Mouse (Mus musculus) spleen, adult 18-20 months (tissue): ENCODE results near the gene Agmo.

Source experiments
- DNase-seq, 2 experiments: peaks; one replicate each; pipeline ENCODE4 v3.0.0; 2022; ENCODE audit warnings: mixed read lengths in 2 of 2

Gene Agmo

GRCm38 (mm10) chr12:37241566-37242021, at the start of gene Agmo:
Gene Agmo (plus strand): TSS chr12:37241641.
- DNase-seq: no peak

GRCm38 (mm10) chr12:37231119-37231518, 10.3 kb upstream of the Agmo start:
- no peak for DNase-seq

GRCm38 (mm10) chr12:37240975-37241565, 371 bp upstream of the Agmo start:
- DNase-seq: no peak

- no peak for DNase-seq
Observed at GRCm38 (mm10) chr12:37242484-37242883, 1.0 kb downstream of the Agmo start.

- DNase-seq: no peak
Observed at GRCm38 (mm10) chr12:37244876-37245275, 3.4 kb downstream of the Agmo start.

GRCm38 (mm10) chr12:37251688-37252087, 10.2 kb downstream of the Agmo start:
- DNase-seq: no peak

- no peak for DNase-seq
Observed at GRCm38 (mm10) chr12:37257099-37257498, 15.7 kb downstream of the Agmo start.

- no peak for DNase-seq
Observed at GRCm38 (mm10) chr12:37259771-37260528, 18.5 kb downstream of the Agmo start.

- DNase-seq: no peak
Observed at GRCm38 (mm10) chr12:37263685-37264084, 22.2 kb downstream of the Agmo start.

GRCm38 (mm10) chr12:37268636-37269152, 27.3 kb downstream of the Agmo start:
- no peak for DNase-seq

GRCm38 (mm10) chr12:37272660-37273059, 31.2 kb downstream of the Agmo start:
- no peak for DNase-seq

- no peak for DNase-seq
Observed at GRCm38 (mm10) chr12:37273964-37274657, 32.7 kb downstream of the Agmo start.

- no peak for DNase-seq
Observed at GRCm38 (mm10) chr12:37274658-37275019, 33.2 kb downstream of the Agmo start.

GRCm38 (mm10) chr12:37306956-37307466, 65.6 kb downstream of the Agmo start:
- DNase-seq: no peak

- no peak for DNase-seq
Observed at GRCm38 (mm10) chr12:37310786-37311185, 69.3 kb downstream of the Agmo start.

GRCm38 (mm10) chr12:37322860-37323259, 81.4 kb downstream of the Agmo start:
- no peak for DNase-seq

- no peak for DNase-seq
Observed at GRCm38 (mm10) chr12:37334987-37335386, 93.5 kb downstream of the Agmo start.

GRCm38 (mm10) chr12:37344225-37344624, 102.8 kb downstream of the Agmo start:
- DNase-seq: no peak

- no peak for DNase-seq
Observed at GRCm38 (mm10) chr12:37345696-37346095, 104.3 kb downstream of the Agmo start.

GRCm38 (mm10) chr12:37392316-37392715, 150.9 kb downstream of the Agmo start:
- no peak for DNase-seq

GRCm38 (mm10) chr12:37402541-37402940, 161.1 kb downstream of the Agmo start:
- no peak for DNase-seq

- no peak for DNase-seq
Observed at GRCm38 (mm10) chr12:37426350-37426749, 184.9 kb downstream of the Agmo start.

GRCm38 (mm10) chr12:37426750-37427149, 185.3 kb downstream of the Agmo start:
- no peak for DNase-seq
